Mouse (Mus musculus) olfactory bulb, adult 2 months (tissue): Measurements from ENCODE around the gene Dscaml1.

Experiments used
- CTCF ChIP-seq: fragments of 200-500 bp; IDR thresholded peaks from 2 replicates; pipeline ENCODE4 v1.5.1; 2012; ENCODE audit warnings: low read depth, mild to moderate bottlenecking, low read length, moderate library complexity; ENCODE audit not compliant: insufficient read depth
- POLR2A ChIP-seq: fragments of 200-500 bp; IDR thresholded peaks from 2 replicates; pipeline ENCODE4 v1.6.1; 2012; ENCODE audit warnings: mild to moderate bottlenecking, low read depth, low read length, moderate library complexity; ENCODE audit not compliant: insufficient read depth

DNA sequence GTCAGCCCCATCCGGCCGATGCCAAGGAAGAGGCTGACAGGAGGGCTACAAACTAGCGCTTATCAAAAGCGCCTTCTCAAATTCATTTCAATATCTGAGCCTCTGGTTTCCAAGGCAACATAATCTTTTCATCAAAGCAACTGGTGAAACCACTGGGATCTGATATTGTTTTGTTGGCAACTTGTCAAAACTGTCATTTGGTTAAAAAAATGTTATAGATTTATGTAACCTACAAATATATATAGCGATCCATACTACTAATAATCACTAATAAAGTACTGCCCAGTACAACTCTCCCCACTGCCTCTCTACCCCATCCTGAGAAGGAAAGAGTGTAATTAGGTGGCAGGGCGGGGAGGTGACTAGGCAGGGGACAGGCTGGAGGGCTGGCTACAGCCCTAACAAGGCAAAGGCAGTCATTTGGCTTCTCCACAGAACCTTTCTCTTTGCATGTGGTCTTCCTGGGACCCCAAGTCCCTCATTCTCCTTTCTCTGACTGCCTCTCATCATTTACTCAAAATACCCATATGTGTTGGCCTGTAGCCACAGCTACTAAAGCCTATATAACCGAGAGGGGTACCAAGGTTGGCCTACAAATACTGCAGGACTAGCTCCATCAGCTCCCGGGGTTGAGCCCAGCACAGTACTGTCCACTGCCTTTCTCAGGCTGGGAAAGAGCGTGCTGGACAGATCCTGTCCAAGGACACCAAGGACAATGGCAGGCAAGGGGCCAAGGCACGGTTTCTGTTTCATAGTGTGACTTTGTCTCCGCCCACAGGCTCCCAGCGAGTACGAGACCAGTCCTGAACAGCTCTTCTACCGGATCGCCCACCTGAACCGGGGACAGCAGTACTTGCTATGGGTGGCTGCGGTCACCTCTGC, 313.5 kb downstream of the Dscaml1 start:
- TF ChIP-seq CTCF: no peak
- TF ChIP-seq POLR2A: no peak
